33 mouse cellular contexts compared by ENCODE assay signal in the genomic region with DNA sequence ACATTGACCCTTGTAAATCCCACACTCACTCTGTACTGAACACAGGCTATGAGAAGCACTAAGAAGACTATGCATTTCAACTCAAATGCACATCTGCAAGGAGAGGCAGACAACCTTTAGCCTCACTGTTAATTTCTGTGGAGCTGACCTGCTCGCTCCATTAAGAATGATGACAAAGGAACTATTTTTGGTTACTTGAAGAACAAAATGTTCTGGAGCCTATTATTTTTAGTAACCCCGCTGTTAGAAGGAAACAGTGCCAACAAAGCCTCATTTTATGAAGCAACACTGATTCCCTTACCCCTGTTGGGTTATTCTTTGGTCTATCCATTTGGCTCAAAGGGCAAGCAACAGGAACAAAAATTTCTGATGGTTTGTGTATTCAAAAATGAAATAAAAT.
DNase-seq lines count a peak whose midpoint lies in the region; ATAC-seq and TF ChIP-seq lines count a peak whose summit lies in the region.
"Had no signal": no experiment of that assay in that cellular context is flagged by ENCODE, and none has a peak within 500 bp of the region (broad histone marks: within the 10 kb centered on the region; RNA-seq: fewer than 3 reads in every experiment).

No protein-coding gene starts in this region.

- TF ChIP-seq POLR2A in bone marrow macrophage, adult 2 months (IDR thresholded peaks at IDR 0.05; ENCODE audit: borderline replicate concordance, low read depth, low read length): no peak

- H3K9me3 ChIP-seq in heart, embryonic 10.5 days: no peaks in the 10 kb centered on the region
- H3K9me3 ChIP-seq in heart, postnatal 0 days (replicated peaks; ENCODE audit: control insufficient read depth, low read length): no peaks in the 10 kb centered on the region
- H3K9me3 ChIP-seq: embryonic facial prominence, embryonic 10.5 days; embryonic facial prominence, embryonic 15.5 days; forebrain, embryonic 12.5 days; hindbrain, embryonic 13.5 days; limb, embryonic 15.5 days; liver, embryonic 13.5 days had no signal

- H3K9ac ChIP-seq in heart, postnatal 0 days (replicated peaks; ENCODE audit: low read depth, low read length): no peak overlapping the region
- H3K9ac ChIP-seq: embryonic facial prominence, embryonic 15.5 days; forebrain, embryonic 12.5 days; forebrain, postnatal 0 days; hindbrain, embryonic 13.5 days; limb, embryonic 15.5 days; liver, embryonic 13.5 days; lung, embryonic 14.5 days had no signal

- no peaks in the 10 kb centered on the region for H3K4me1 ChIP-seq in heart, embryonic 10.5 days
- H3K4me1 ChIP-seq in heart, postnatal 0 days (ENCODE audit: control insufficient read depth, insufficient read depth): no peaks in the 10 kb centered on the region
- peaks cover 10% of the 10 kb centered on the region for H3K4me1 ChIP-seq in bone marrow macrophage, adult 2 months (ENCODE audit: control insufficient read depth, insufficient read depth, low read length)
- H3K4me1 ChIP-seq: embryonic facial prominence, embryonic 10.5 days; embryonic facial prominence, embryonic 15.5 days; forebrain, embryonic 12.5 days; hindbrain, embryonic 13.5 days; limb, embryonic 15.5 days; liver, embryonic 13.5 days had no signal

- peak; percentile 89 for DNase-seq in heart, adult 11 months
- DNase-seq in heart, embryonic 10.5 days (ENCODE audit: low spot score): no peak
- DNase-seq in heart, postnatal 0 days (ENCODE audit: low spot score): peak; percentile 77
- DNase-seq in heart, postnatal 25 days (ENCODE audit: low spot score): no peak
- peak; percentile 42 for DNase-seq in skeletal muscle tissue, adult 2 months (ENCODE audit: low read depth, low spot score)
- no peak for DNase-seq in frontal cortex, postnatal 14 days (ENCODE audit: low spot score in 2 of 2)
- DNase-seq: adrenal gland, postnatal 36 days; cerebellum, adult 8-10 months; cerebellum, postnatal 25 days; forebrain, postnatal 0 days; gastrocnemius, postnatal 14 days; heart, postnatal 4 days; kidney, adult 9 months; kidney, postnatal 10 days; layer of hippocampus, postnatal 36 days; left cerebral cortex, postnatal 4 days; liver, embryonic 13.5 days; lung, embryonic 14.5 days; midbrain, embryonic 14.5 days; right cerebral cortex, postnatal 25 days; spleen, adult 18-20 months; thymus, adult 2 months; thymus, postnatal 36 days had no signal

- no peak overlapping the region for H3K27ac ChIP-seq in heart, embryonic 10.5 days
- peak overlapping the region; percentile 30; the same call in 1 of the 2 replicates for H3K27ac ChIP-seq in heart, postnatal 0 days (ENCODE audit: low read depth)
- H3K27ac ChIP-seq in bone marrow macrophage, adult 2 months (ENCODE audit: insufficient read depth, low read depth, low read length): peak overlapping the region; percentile 84
- H3K27ac ChIP-seq: embryonic facial prominence, embryonic 10.5 days; embryonic facial prominence, embryonic 15.5 days; forebrain, embryonic 12.5 days; hindbrain, embryonic 13.5 days; limb, embryonic 15.5 days; liver, embryonic 13.5 days; stomach, postnatal 0 days had no signal

- H3K36me3 ChIP-seq in heart, embryonic 10.5 days: no peaks in the 10 kb centered on the region
- no peaks in the 10 kb centered on the region for H3K36me3 ChIP-seq in heart, postnatal 0 days (replicated peaks; ENCODE audit: control insufficient read depth, insufficient read depth, low read length)
- H3K36me3 ChIP-seq: embryonic facial prominence, embryonic 10.5 days; embryonic facial prominence, embryonic 15.5 days; forebrain, embryonic 12.5 days; hindbrain, embryonic 13.5 days; limb, embryonic 15.5 days; liver, embryonic 13.5 days had no signal

- peak; percentile 60; the same call in 1 of the 2 replicates for ATAC-seq in heart, postnatal 0 days (ENCODE audit: insufficient read depth, low read depth)
- ATAC-seq: forebrain, postnatal 0 days; intestine, embryonic 16.5 days; Patski had no signal

- H3K4me3 ChIP-seq in heart, embryonic 10.5 days: no peak overlapping the region
- no peak overlapping the region for H3K4me3 ChIP-seq in heart, postnatal 0 days (ENCODE audit: low read depth, low read length)
- no peak overlapping the region for H3K4me3 ChIP-seq in bone marrow macrophage, adult 2 months (ENCODE audit: insufficient read depth, low read length)
- H3K4me3 ChIP-seq: embryonic facial prominence, embryonic 10.5 days; embryonic facial prominence, embryonic 15.5 days; forebrain, embryonic 12.5 days; hindbrain, embryonic 13.5 days; limb, embryonic 15.5 days; liver, embryonic 13.5 days had no signal

- no peak overlapping the region for H3K4me2 ChIP-seq in heart, postnatal 0 days (ENCODE audit: low read depth, low read length)
- H3K4me2 ChIP-seq: embryonic facial prominence, embryonic 15.5 days; forebrain, embryonic 12.5 days; heart, embryonic 11.5 days; hindbrain, embryonic 13.5 days; limb, embryonic 15.5 days; liver, embryonic 13.5 days; lung, embryonic 14.5 days had no signal

- 69% methylated on average over 2 of the region's 2 CpGs for WGBS in heart, embryonic 10.5 days
- WGBS in heart, postnatal 0 days: 35% methylated on average over 2 of the region's 2 CpGs

- TF ChIP-seq EP300 in heart, postnatal 0 days (IDR thresholded peaks at IDR 0.05; ENCODE audit: low read depth): peak; percentile 95

- no peak for TF ChIP-seq CTCF in heart, postnatal 0 days (IDR thresholded peaks at IDR 0.05; ENCODE audit: low read depth)
- TF ChIP-seq CTCF in bone marrow macrophage, adult 2 months (IDR thresholded peaks at IDR 0.05; ENCODE audit: low read depth, low read length): no peak

- H3K27me3 ChIP-seq in heart, embryonic 10.5 days (ENCODE audit: insufficient read depth, poor library complexity, severe bottlenecking): no peaks in the 10 kb centered on the region
- H3K27me3 ChIP-seq in heart, postnatal 0 days (ENCODE audit: control insufficient read depth, insufficient read depth, low read length): no peaks in the 10 kb centered on the region
- H3K27me3 ChIP-seq: embryonic facial prominence, embryonic 15.5 days; forebrain, embryonic 12.5 days; hindbrain, embryonic 13.5 days; limb, embryonic 15.5 days; liver, embryonic 13.5 days; Patski had no signal

- intact Hi-C loops in heart, postnatal 25 days (cut with DNase I): no loop called here

Comparison
In these comparisons a context has a peak if more than half of its experiments do, and no peak if none do; other contexts are left out.
1. DNase-seq: peak in heart, adult 11 months (single experiment), heart, postnatal 0 days (single experiment) and skeletal muscle tissue, adult 2 months (single experiment); none in heart, embryonic 10.5 days (single experiment), heart, postnatal 25 days (single experiment) and frontal cortex, postnatal 14 days (0 of 2).